Mouse (Mus musculus) thymus, adult 2 months (tissue): ENCODE results near the gene Acot8. TPM values are rescaled to one million over a fixed set of nuclear protein-coding genes. Genes with fewer than 3 reads are reported as not detected.

Source experiments
- DNase-seq: peaks from one replicate; pipeline ENCODE4 v3.0.0; 2021
- H3K27ac ChIP-seq: fragments of 200-500 bp; 2 replicates; pipeline ENCODE4 v1.5.1; 2012; ENCODE audit warnings: low read length, control low read depth; ENCODE audit not compliant: control insufficient read depth, insufficient read depth
- H3K27me3 ChIP-seq: fragments of 200-500 bp; 2 replicates; pipeline ENCODE4 v1.6.1; 2012; ENCODE audit warnings: mild to moderate bottlenecking, low read length, moderate library complexity, mixed read lengths; ENCODE audit not compliant: control insufficient read depth, insufficient read depth
- H3K36me3 ChIP-seq: fragments of 200-500 bp; 2 replicates; pipeline ENCODE4 v1.6.1; 2012; ENCODE audit warnings: mild to moderate bottlenecking, low read length, moderate library complexity; ENCODE audit not compliant: control insufficient read depth, insufficient read depth
- H3K4me1 ChIP-seq: fragments of 200-500 bp; replicated peaks from 2 replicates; pipeline ENCODE4 v1.6.1; 2012; ENCODE audit warnings: low read length; ENCODE audit not compliant: control insufficient read depth, insufficient read depth
- H3K4me3 ChIP-seq: fragments of 200-500 bp; 2 replicates; pipeline ENCODE4 v1.5.1; 2012; ENCODE audit warnings: mild to moderate bottlenecking, low read length, control low read depth, moderate library complexity; ENCODE audit not compliant: control insufficient read depth, insufficient read depth
- CTCF ChIP-seq: fragments of 200-500 bp; IDR thresholded peaks from 2 replicates; pipeline ENCODE4 v1.5.1; 2012; ENCODE audit warnings: mild to moderate bottlenecking, control low read depth, low read length, moderate library complexity, borderline replicate concordance; ENCODE audit not compliant: control insufficient read depth, poor library complexity, insufficient read depth; ENCODE audit errors: extremely low read depth
- POLR2A ChIP-seq: fragments of 200-500 bp; IDR thresholded peaks from 2 replicates; pipeline ENCODE4 v1.6.1; 2012; ENCODE audit warnings: mild to moderate bottlenecking, low read length, control low read depth, moderate library complexity; ENCODE audit not compliant: control insufficient read depth, poor library complexity, insufficient read depth; ENCODE audit errors: extremely low read depth
- WGBS: fragments of 180-500 bp; shearing (Covaris S2); methylation state at CpG from one replicate; pipeline ENCODE4 v1.1.7; 2018; 5-methylcytosine and 5-hydroxymethylcytosine counted together
- polyA plus RNA-seq: library from polyadenylated mRNA; depleted of rRNA; stranded (reverse); fragments of >200 nt; gene quantifications from 2 replicates; pipeline ENCODE4 v1.2.3, GENCODE M21; 2012

The Acot8 gene
- polyA plus RNA-seq, 1 experiment: 84.6 TPM

DNA sequence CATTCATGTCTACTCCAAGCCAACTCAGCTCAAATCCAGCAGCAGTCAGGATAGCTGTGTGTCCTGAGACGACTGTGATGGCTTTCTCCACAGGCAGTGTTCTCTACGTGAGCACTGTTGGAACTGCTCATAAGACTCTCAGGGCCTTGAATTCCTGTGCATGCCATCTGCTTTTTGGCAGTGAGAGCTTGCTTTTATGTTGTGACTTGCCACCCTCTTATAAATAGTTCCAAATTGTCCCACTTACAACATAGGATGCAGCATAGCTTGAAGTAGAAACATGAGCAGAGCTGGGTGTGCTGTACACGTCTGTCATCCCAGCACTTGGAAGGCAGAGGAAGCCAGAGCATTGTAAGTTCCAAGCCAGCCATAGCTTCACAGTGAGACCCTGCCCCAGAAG is 38.8 kb downstream of the Acot8 start:
- DNase-seq: no peak
- Histone ChIP-seq H3K4me3 (no peak overlapping the region), H3K36me3 (peaks cover 27% of the 10 kb centered on the region), H3K27me3 (no peaks in the 10 kb centered on the region), H3K27ac (no peak overlapping the region), H3K4me1 (peaks cover 13% of the 10 kb centered on the region)
- TF ChIP-seq POLR2A: no peak
- no peak for TF ChIP-seq CTCF
- WGBS: 94% methylated on average over 3 of the region's 3 CpGs

DNA sequence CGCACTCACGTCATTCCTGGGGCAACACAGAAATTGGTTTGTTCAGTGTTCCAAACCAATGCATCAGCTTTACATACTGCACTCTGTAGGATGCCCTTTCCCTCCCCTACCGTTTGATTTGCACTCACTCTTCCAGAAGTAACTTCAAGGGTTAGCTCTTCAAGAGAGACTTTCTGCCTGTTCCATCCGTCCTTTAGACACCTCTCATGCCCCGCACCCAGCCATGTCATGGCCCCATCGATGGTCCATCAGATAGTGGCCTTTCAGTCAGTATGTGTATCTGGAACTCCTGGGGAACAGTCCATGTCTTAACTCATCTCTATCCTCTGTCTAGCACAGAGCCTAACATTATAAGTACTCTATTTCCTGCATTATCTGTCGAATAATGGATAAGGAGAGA is 42.1 kb downstream of the Acot8 start:
- Histone ChIP-seq H3K4me3 (no peak overlapping the region), H3K36me3 (peaks cover 55% of the 10 kb centered on the region), H3K27ac (no peak overlapping the region), H3K4me1 (no peaks in the 10 kb centered on the region), H3K27me3 (no peaks in the 10 kb centered on the region)
- 94% methylated on average over 7 of the region's 7 CpGs for WGBS
- no peak for DNase-seq
- TF ChIP-seq POLR2A (no peak), CTCF (no peak)

DNA sequence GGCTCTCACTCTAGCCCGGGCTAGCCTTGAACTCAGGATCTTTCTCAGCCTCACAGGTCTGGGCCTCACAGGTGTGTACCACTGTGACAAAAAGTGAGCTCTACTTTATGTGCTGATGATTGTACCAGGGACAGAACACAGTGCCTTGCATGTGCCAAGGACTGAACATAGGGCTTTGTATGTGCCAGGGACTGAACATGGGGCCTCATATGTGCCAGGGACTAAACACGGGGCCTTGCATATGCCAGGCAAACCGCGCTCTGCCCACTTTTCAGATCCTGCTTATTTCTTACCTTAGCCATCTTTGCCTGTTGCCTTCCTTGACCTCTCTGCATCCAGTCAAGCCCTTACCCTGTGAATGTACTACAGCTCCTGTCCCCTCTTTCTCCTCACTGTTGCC is 42.7 kb downstream of the Acot8 start:
- Histone ChIP-seq H3K27me3 (no peaks in the 10 kb centered on the region), H3K4me1 (no peaks in the 10 kb centered on the region), H3K36me3 (peaks cover 56% of the 10 kb centered on the region), H3K27ac (no peak overlapping the region), H3K4me3 (no peak overlapping the region)
- no peak for TF ChIP-seq POLR2A
- no peak for TF ChIP-seq CTCF
- WGBS: 97% methylated on average over 4 of the region's 4 CpGs
- DNase-seq: no peak

DNA sequence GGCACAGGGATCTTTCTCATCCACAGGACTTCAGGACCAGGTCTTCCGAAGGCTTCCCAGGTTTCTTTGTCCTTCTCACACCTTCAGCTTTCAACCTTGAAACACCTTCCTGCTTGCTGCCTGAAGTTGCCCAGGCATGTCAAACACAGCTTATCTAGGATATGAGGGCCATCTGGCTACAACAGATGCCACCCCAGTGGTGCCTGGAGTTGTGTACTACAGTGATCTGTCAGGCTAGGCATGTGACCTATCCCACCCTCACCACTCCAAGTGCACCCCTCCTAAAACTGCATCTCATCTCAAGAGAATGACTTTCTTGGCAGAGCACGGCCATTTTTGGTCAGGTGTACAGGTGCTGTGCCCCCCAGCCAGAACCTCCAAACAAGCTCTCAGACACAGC is 43.2 kb downstream of the Acot8 start:
- Histone ChIP-seq H3K36me3 (peaks cover 59% of the 10 kb centered on the region), H3K4me3 (no peak overlapping the region), H3K4me1 (no peaks in the 10 kb centered on the region), H3K27ac (no peak overlapping the region), H3K27me3 (no peaks in the 10 kb centered on the region)
- WGBS: 98% methylated on average over 2 of the region's 2 CpGs
- TF ChIP-seq POLR2A (no peak), CTCF (no peak)
- DNase-seq: no peak

DNA sequence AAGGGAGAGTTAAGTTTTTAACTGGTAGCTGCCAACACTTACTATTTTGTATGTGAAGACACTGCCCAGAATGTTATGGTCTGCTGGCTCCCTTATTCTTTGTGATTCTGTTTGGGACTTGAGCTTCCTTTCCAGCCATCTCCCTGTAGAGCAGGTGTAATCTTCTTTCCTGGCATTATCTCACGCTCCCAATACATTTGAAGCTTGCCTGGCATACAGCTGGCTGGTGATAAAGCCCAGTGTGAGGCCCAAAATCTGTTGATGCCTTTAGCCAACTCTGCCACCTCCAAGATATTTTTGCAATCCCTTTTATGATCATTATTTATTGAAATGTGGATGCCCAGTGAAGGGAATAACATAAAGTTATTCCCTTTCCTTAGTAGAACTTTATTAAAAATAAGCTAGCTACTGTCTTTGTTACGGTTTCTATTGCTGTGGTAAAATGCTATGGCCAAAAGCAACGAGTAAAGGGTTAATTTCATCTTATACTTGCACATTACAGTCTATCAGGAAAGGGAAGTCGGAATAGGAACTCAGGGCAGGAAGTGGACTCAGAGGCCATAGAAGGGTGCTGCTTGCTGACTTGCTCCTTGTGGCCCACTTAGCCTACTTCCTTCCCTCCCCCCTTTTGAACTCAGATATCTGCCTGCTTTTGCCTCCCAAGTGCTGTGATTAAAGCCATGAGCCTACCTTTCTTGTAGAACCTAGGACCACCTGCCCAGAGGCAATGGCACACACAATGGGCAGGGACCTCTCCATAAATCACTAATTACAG is 44.4 kb downstream of the Acot8 start:
- WGBS: 82% methylated on average over 4 of the region's 4 CpGs
- H3K36me3 ChIP-seq: peaks cover 71% of the 10 kb centered on the region
- DNase-seq: no peak
- H3K27me3 ChIP-seq: no peaks in the 10 kb centered on the region
- TF ChIP-seq CTCF (no peak), POLR2A (no peak)
- no peak overlapping the region for H3K4me3 ChIP-seq
- no peak overlapping the region for H3K27ac ChIP-seq
- H3K4me1 ChIP-seq: no peaks in the 10 kb centered on the region

DNA sequence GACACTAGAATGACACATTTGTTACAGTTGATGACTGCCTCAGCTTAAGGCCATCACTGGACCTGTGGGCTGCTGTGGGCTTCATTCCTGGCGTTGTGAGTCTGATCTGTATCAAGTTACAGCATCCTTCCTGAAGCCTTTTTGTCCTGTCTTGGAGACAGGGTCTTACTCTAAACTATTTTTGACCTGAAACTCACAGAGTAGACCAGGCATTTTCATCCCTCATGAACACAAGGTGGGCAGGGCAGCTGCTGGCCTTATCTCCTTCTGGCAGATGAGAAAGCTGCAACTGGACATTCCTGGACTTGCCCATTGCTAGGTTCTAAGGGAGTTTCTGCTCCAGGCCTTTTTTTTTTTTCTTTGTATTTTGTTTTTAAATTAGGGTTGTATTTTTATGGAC is 46.0 kb downstream of the Acot8 start:
- Histone ChIP-seq H3K27ac (no peak overlapping the region), H3K36me3 (peaks cover 87% of the 10 kb centered on the region), H3K4me1 (no peaks in the 10 kb centered on the region), H3K4me3 (no peak overlapping the region), H3K27me3 (no peaks in the 10 kb centered on the region)
- 90% methylated on average over 1 of the region's 1 CpGs for WGBS
- DNase-seq: no peak
- TF ChIP-seq POLR2A (no peak), CTCF (no peak)
